Mouse (Mus musculus) ES-E14 (cell line): Measurements from ENCODE around the gene Myom3. TPM values are rescaled to one million over a fixed set of nuclear protein-coding genes. Genes with fewer than 3 reads are reported as not detected.

ENCODE experiments used
- DNase-seq: peaks from one replicate; pipeline ENCODE4 v3.0.0-alpha.2; 2013; ENCODE audit warnings: low read depth, low spot score
- H3K27ac ChIP-seq: 2 replicates; pipeline ENCODE4 v1.5.1; 2012; ENCODE audit warnings: low read depth, mild to moderate bottlenecking, low read length, moderate library complexity, mixed read lengths; ENCODE audit not compliant: poor library complexity, insufficient read depth, severe bottlenecking
- H3K36me3 ChIP-seq: 2 replicates; pipeline ENCODE4 v1.6.1; 2012; ENCODE audit warnings: mild to moderate bottlenecking, low read length, moderate library complexity, mixed read lengths; ENCODE audit not compliant: control insufficient read depth, poor library complexity, insufficient read depth, severe bottlenecking
- H3K4me1 ChIP-seq, 2 experiments: fragments of 150-350 bp in 1 of 2; sonication (generic) in 1 of 2; 2 replicates each; pipeline ENCODE4 v1.6.1; 2012; ENCODE audit warnings: low read length in 2 of 2, mild to moderate bottlenecking in 1 of 2, mixed read lengths in 1 of 2; ENCODE audit not compliant: control insufficient read depth in 2 of 2, insufficient read depth in 2 of 2, poor library complexity in 1 of 2
- H3K4me3 ChIP-seq, 2 experiments: fragments of 150-350 bp in 1 of 2; sonication (generic) in 1 of 2; 2 replicates each; pipeline ENCODE4 v1.5.1; 2012; ENCODE audit warnings: low read length in 2 of 2, low read depth in 1 of 2, mild to moderate bottlenecking in 1 of 2, mixed read lengths in 1 of 2; ENCODE audit not compliant: insufficient read depth in 1 of 2, poor library complexity in 1 of 2, severe bottlenecking in 1 of 2
- H3K9ac ChIP-seq: 2 replicates; pipeline ENCODE4 v1.6.1; 2012; ENCODE audit warnings: low read depth, mild to moderate bottlenecking, low read length, mixed read lengths; ENCODE audit not compliant: poor library complexity, insufficient read depth, severe bottlenecking
- H3K9me3 ChIP-seq: fragments of 150-350 bp; sonication (generic); 2 replicates; pipeline ENCODE4 v1.6.1; 2012; ENCODE audit warnings: low read depth, mild to moderate bottlenecking, low read length; ENCODE audit not compliant: control insufficient read depth, insufficient read depth
- CHD2 ChIP-seq: IDR thresholded peaks from 2 replicates; pipeline ENCODE4 v1.6.1; 2014; ENCODE audit warnings: mild to moderate bottlenecking, low read depth, low read length, inconsistent platforms
- HCFC1 ChIP-seq: IDR thresholded peaks from 2 replicates; pipeline ENCODE4 v1.6.1; 2012; ENCODE audit warnings: low read length, inconsistent platforms, borderline replicate concordance; ENCODE audit not compliant: insufficient read depth
- MAFK ChIP-seq: IDR thresholded peaks from 2 replicates; pipeline ENCODE4 v1.6.1; 2014; ENCODE audit warnings: mild to moderate bottlenecking, low read depth, low read length, inconsistent platforms; ENCODE audit not compliant: insufficient read depth
- ZC3H11A ChIP-seq: IDR thresholded peaks from 2 replicates; pipeline ENCODE4 v1.6.1; 2012; ENCODE audit warnings: low read depth, mild to moderate bottlenecking, inconsistent platforms, low read length, borderline replicate concordance
- ZNF384 ChIP-seq: IDR thresholded peaks from 2 replicates; pipeline ENCODE4 v1.6.1; 2012; ENCODE audit warnings: low read depth, low read length, inconsistent platforms
- in situ Hi-C, 2 experiments: fragments of 600-800 bp; cut with MboI; formaldehyde crosslinking; loops; one replicate each; pipeline ENCODE4 v1.15.1; 2025; ENCODE audit warnings: low sequenced_read_pairs in 2 of 2, inconsistent platforms in 1 of 2; ENCODE audit not compliant: unreplicated experiment in 2 of 2
- total RNA-seq: library from RNA; depleted of rRNA; stranded (reverse); fragments of 300-350 nt; gene quantifications from 2 replicates; pipeline ENCODE4 v1.2.3, GENCODE M21; 2012

The Myom3 gene
- total RNA-seq, 1 experiment, result 0.85 TPM

DNA sequence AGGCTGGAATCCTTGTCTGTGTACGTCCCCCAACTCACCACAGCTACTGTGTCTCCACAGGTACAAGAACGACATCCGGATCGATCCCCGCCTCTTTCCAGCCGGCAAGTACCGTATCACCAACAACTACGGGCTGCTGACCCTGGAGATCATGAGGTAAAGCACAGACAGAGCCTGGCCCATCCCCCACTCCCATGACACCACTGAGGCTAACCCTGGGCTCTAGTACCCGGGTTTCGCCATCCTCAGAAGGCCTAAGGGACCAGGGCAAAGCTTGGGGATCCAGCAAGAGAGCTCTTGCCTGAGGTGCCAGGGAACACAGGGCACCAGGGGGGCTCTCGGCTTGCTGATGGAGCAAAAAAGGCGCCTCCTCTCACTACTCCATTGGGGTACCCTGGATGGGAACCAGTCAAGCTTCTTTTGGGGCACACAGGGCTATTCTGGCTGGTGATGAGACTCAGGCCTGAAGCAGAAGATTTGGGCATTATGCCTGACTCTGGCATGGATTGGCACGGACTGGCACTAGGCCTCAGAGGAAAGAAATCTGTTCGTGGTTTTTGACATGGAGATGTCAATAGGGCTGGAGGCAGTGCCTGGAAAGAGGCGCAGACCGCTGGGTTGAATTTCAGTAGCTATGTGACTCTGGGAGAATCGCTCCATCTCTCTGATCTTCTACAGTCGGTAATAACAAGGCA lies 11.2 kb downstream of the Myom3 start:
- Histone ChIP-seq H3K4me3 (no peak overlapping the region), H3K9me3 (no peaks in the 10 kb centered on the region)
- in situ Hi-C loops, result no loop called here

DNA sequence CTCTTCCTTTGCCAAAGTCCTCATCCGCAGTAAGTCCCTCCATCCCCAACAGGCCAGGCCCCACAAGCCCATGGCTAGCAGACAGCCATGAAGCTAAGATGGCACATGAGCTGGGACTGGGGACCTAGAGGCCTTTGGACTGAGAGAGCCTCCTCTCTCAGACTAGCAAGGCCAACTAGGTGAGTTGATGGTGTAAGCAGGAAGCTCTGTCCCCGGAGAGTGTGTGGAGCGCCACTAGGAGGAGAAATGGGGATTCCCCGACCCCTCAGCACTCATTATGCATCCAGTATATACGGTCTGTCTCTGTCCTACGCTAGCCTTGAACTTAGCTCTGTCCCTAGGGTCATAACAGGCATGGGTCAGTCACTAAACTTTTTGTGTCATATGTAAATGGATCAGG lies 12.1 kb downstream of the Myom3 start:
- in situ Hi-C loops, result no loop called here
- H3K36me3 ChIP-seq, result no peaks in the 10 kb centered on the region
- H3K9ac ChIP-seq, result no peak overlapping the region
- no peak for DNase-seq
- TF ChIP-seq ZNF384 (no peak), CHD2 (no peak), MAFK (no peak), ZC3H11A (no peak), HCFC1 (no peak)
- H3K27ac ChIP-seq, result no peak overlapping the region; the same call in 1 of the 2 replicates
- H3K9me3 ChIP-seq, result no peaks in the 10 kb centered on the region
- H3K4me3 ChIP-seq, result no peak overlapping the region
- peaks cover 0 to 15% of the 10 kb centered on the region in 2 experiments; a peak in 2 of 4 replicates for H3K4me1 ChIP-seq

More for the DNA sequence above, 11.2 kb downstream of the Myom3 start:
- Histone ChIP-seq H3K27ac (no peak overlapping the region), H3K9ac (no peak overlapping the region), H3K4me1 (peaks cover 0 to 13% of the 10 kb centered on the region in 2 experiments; a peak in 2 of 4 replicates), H3K36me3 (no peaks in the 10 kb centered on the region)
- TF ChIP-seq CHD2 (no peak), ZNF384 (no peak), ZC3H11A (no peak), HCFC1 (no peak), MAFK (no peak)
- no peak for DNase-seq

DNA sequence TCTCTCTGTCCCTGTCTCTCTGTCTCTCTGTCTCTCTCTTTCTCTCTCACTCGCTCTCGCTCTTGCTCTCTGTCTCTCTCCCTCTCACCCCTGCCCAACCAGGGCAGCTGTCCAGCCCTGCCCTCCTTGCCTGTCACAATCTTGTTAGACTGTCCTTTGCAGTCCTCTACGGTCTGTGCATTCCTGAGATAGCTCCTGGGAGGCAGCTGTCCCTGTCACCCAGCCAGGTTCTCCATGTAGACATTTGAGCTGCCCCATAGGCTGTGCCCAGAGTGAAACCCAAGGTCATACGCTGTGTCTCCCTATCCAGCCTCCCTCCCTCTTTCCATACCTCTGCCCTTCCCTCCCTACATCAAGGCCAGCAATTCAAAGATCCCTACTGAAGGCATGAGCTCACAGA lies 13.2 kb downstream of the Myom3 start:
- Histone ChIP-seq H3K9ac (no peak overlapping the region), H3K4me3 (no peak overlapping the region), H3K27ac (no peak overlapping the region), H3K4me1 (peaks cover 0 to 16% of the 10 kb centered on the region in 2 experiments; a peak in 2 of 4 replicates), H3K36me3 (no peaks in the 10 kb centered on the region), H3K9me3 (no peaks in the 10 kb centered on the region)
- in situ Hi-C loops, result no loop called here
- no peak for TF ChIP-seq MAFK
- no peak for TF ChIP-seq HCFC1
- no peak for TF ChIP-seq ZNF384
- no peak for TF ChIP-seq CHD2
- no peak for TF ChIP-seq ZC3H11A
- DNase-seq, result no peak

DNA sequence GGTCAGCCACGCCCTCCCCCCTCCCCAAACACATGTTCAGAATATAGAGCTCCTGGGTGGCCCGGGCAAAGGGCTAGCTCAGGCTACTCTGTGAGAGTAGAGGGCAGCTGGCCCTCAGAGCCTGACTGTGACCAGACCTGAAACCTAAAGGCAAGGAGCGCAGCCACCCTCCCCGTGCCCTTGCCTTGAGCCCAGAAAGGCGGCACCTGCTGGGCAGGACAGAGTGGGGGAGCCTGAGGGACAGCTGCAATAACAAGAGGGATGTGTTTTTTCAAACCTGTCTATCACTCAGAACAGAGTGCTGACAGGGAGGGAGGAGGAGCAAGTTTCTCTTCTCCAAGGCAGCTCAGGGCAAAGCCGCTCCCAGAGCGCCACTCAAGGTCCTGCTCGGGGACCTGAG lies 15.0 kb downstream of the Myom3 start:
- H3K9me3 ChIP-seq, result no peaks in the 10 kb centered on the region
- H3K9ac ChIP-seq, result no peak overlapping the region
- H3K4me1 ChIP-seq, result peaks cover 0 to 13% of the 10 kb centered on the region in 2 experiments; a peak in 2 of 4 replicates
- no peak for DNase-seq
- no peaks in the 10 kb centered on the region for H3K36me3 ChIP-seq
- TF ChIP-seq ZC3H11A (no peak), CHD2 (no peak), ZNF384 (no peak), MAFK (no peak), HCFC1 (no peak)
- H3K4me3 ChIP-seq, result no peak overlapping the region
- no peak overlapping the region for H3K27ac ChIP-seq
- in situ Hi-C loops, result no loop called here

DNA sequence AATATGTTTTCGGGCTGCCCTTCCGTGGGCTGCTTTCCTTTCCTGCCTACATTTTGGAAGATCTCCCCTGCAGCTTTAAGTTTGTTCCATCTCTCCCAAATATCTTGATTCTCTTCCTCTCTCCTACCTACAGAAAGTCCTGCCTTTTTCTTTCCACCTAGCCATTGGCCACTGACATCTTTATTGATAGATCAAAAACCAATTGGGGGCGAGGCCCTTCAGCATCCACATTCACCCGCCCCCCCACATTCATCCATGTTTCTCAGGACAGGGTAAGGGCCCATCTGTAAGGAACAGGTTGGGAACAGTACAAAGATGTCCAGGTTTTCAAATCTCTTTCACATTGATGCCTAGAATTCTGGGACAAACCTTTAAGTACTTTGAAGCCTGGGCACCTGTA lies 17.3 kb downstream of the Myom3 start:
- Histone ChIP-seq H3K9ac (peak overlapping the region; percentile 31; the same call in 1 of the 2 replicates), H3K9me3 (no peaks in the 10 kb centered on the region), H3K4me3 (peak overlapping the region; percentile 38; a peak in 3 of 4 replicates), H3K36me3 (no peaks in the 10 kb centered on the region), H3K27ac (no peak overlapping the region), H3K4me1 (peaks cover 0 to 8% of the 10 kb centered on the region in 2 experiments; a peak in 2 of 4 replicates)
- peak; percentile 52 for DNase-seq
- no peak for TF ChIP-seq HCFC1
- TF ChIP-seq MAFK, result no peak
- no peak for TF ChIP-seq ZC3H11A
- in situ Hi-C loops, result no loop called here
